Mouse (Mus musculus): Measurements from ENCODE around the gene Bad.

GRCm38 (mm10) chr19:6937541-6938465, 3.9 kb upstream of the Bad start:
- TF ChIP-seq GATA1 (IDR thresholded peaks at IDR 0.05; ENCODE audit: borderline replicate concordance, low read length) (no peak), FLI1 (IDR thresholded peaks at IDR 0.05; ENCODE audit: low read length) (no peak)
